Mouse (Mus musculus) embryonic fibroblast, embryonic 13.5 days (primary cell): ENCODE measurements around the gene Usp7.

Source experiments
- CTCF ChIP-seq: IDR thresholded peaks from 2 replicates; pipeline ENCODE4 v1.5.1; 2011; ENCODE audit warnings: mild to moderate bottlenecking, control low read depth, low read length, moderate library complexity, borderline replicate concordance; ENCODE audit not compliant: insufficient read depth
- POLR2A ChIP-seq: IDR thresholded peaks from 2 replicates; pipeline ENCODE4 v1.6.1; 2011; ENCODE audit warnings: low read depth, mild to moderate bottlenecking, control low read depth, low read length, moderate library complexity

- TF ChIP-seq CTCF: no peak
- TF ChIP-seq POLR2A: no peak
Measured at GRCm38 (mm10) chr16:8766196-8766595, 25.9 kb downstream of the Usp7 start.
